In genomic region chr10:89102025-89102424, GRCm38 (mm10) we compare ENCODE assay signal across 30 mouse cellular contexts.
DNase-seq lines count a peak whose midpoint lies in the region; ATAC-seq and TF ChIP-seq lines count a peak whose summit lies in the region.
"Had no signal": no experiment of that assay in that cellular context is flagged by ENCODE, and none has a peak within 500 bp of the region (broad histone marks: within the 10 kb centered on the region; RNA-seq: fewer than 3 reads in every experiment).

No protein-coding gene starts in this region.

- no peaks in the 10 kb centered on the region for H3K9me3 ChIP-seq in neural tube, embryonic 11.5 days (ENCODE audit: control insufficient read depth, low read length)
- H3K9me3 ChIP-seq in limb, embryonic 12.5 days, result no peaks in the 10 kb centered on the region
- H3K9me3 ChIP-seq: embryonic facial prominence, embryonic 13.5 days; forebrain, embryonic 10.5 days; hindbrain, embryonic 10.5 days; kidney, embryonic 15.5 days; midbrain, embryonic 12.5 days had no signal

- no peak overlapping the region for H3K4me2 ChIP-seq in neural tube, embryonic 11.5 days (ENCODE audit: low read depth)
- 0 out of 2 replicates have a peak overlapping the region, but pooled peaks have one; percentile 11 for H3K4me2 ChIP-seq in limb, embryonic 12.5 days
- H3K4me2 ChIP-seq: embryonic facial prominence, embryonic 13.5 days; kidney, embryonic 15.5 days; midbrain, embryonic 12.5 days had no signal

- H3K4me1 ChIP-seq in neural tube, embryonic 11.5 days (ENCODE audit: control insufficient read depth, insufficient read depth, low read length), result no peaks in the 10 kb centered on the region
- H3K4me1 ChIP-seq in limb, embryonic 12.5 days (replicated peaks), result peaks cover 5% of the 10 kb centered on the region; the same call in 1 of the 2 replicates
- H3K4me1 ChIP-seq: embryonic facial prominence, embryonic 13.5 days; forebrain, embryonic 10.5 days; hindbrain, embryonic 10.5 days; kidney, embryonic 15.5 days; midbrain, embryonic 12.5 days had no signal

- H3K4me3 ChIP-seq in layer of hippocampus, adult 2 months, result no peak overlapping the region
- no peak overlapping the region for H3K4me3 ChIP-seq in neural tube, embryonic 11.5 days (ENCODE audit: low read depth, low read length)
- no peak overlapping the region for H3K4me3 ChIP-seq in limb, embryonic 12.5 days (replicated peaks)
- H3K4me3 ChIP-seq: embryonic facial prominence, embryonic 13.5 days; forebrain, embryonic 10.5 days; hindbrain, embryonic 10.5 days; kidney, embryonic 15.5 days; midbrain, embryonic 12.5 days had no signal

- no peaks in the 10 kb centered on the region for H3K36me3 ChIP-seq in neural tube, embryonic 11.5 days (ENCODE audit: control insufficient read depth, insufficient read depth, low read length)
- H3K36me3 ChIP-seq in limb, embryonic 12.5 days, result no peaks in the 10 kb centered on the region
- H3K36me3 ChIP-seq: embryonic facial prominence, embryonic 13.5 days; forebrain, embryonic 10.5 days; hindbrain, embryonic 10.5 days; kidney, embryonic 15.5 days; midbrain, embryonic 12.5 days had no signal

- no peak for DNase-seq in layer of hippocampus, adult 2 months (ENCODE audit: low spot score in 2 of 2)
- DNase-seq in layer of hippocampus, adult 18-20 months (ENCODE audit: low spot score in 2 of 2), result no peak
- peak; percentile 12 for DNase-seq in neural tube, embryonic 11.5 days (ENCODE audit: low spot score)
- DNase-seq in neural tube, embryonic 10.5 days (ENCODE audit: extremely low spot score, low spot score), result no peak
- no peak for DNase-seq in cerebellum, postnatal 10 days
- DNase-seq in cerebellum, adult 9-11 months, result no peak
- DNase-seq: adrenal gland, adult 2 months; B cell, adult 2 months; cerebellum, adult 11 months; cerebellum, adult 9-10 months; gastrocnemius, postnatal 10 days; heart, postnatal 14 days; kidney, adult 18-20 months; kidney, postnatal 25 days; liver; lung, adult 2 months; lung, postnatal 14 days; right cerebral cortex, adult 18-20 months; thymus, adult 18-20 months; thymus, postnatal 25 days had no signal

- peak overlapping the region; percentile 21 for H3K27ac ChIP-seq in layer of hippocampus, adult 2 months
- no peak overlapping the region for H3K27ac ChIP-seq in neural tube, embryonic 11.5 days (ENCODE audit: low read depth, low read length)
- H3K27ac ChIP-seq in limb, embryonic 12.5 days, result no peak overlapping the region
- H3K27ac ChIP-seq: embryonic facial prominence, embryonic 13.5 days; forebrain, embryonic 10.5 days; hindbrain, embryonic 10.5 days; kidney, embryonic 15.5 days; liver, embryonic 14.5 days; midbrain, embryonic 12.5 days; stomach, postnatal 0 days had no signal

- no peak for TF ChIP-seq CTCF in layer of hippocampus, adult 2 months (conservative IDR thresholded peaks at IDR 0.05)

- ATAC-seq in neural tube, embryonic 11.5 days (ENCODE audit: insufficient read depth, low FRiP score, low TSS enrichment), result no peak
- no peak for ATAC-seq in limb, embryonic 12.5 days (ENCODE audit: insufficient number of reproducible peaks, insufficient read depth, low FRiP score, low TSS enrichment, low read depth)
- ATAC-seq: activated CD4-positive, CD25-positive, alpha-beta regulatory T cell, adult 4 months; forebrain, embryonic 16.5 days had no signal

- WGBS in neural tube, embryonic 11.5 days, result 46% methylated on average over 7 of the region's 7 CpGs
- 26% methylated on average over 7 of the region's 7 CpGs for WGBS in limb, embryonic 12.5 days

- H3K9ac ChIP-seq in neural tube, embryonic 11.5 days (ENCODE audit: low read length), result no peak overlapping the region
- no peak overlapping the region for H3K9ac ChIP-seq in limb, embryonic 12.5 days (replicated peaks)
- H3K9ac ChIP-seq: embryonic facial prominence, embryonic 13.5 days; kidney, embryonic 15.5 days; liver, embryonic 14.5 days; midbrain, embryonic 12.5 days had no signal

- no peaks in the 10 kb centered on the region for H3K27me3 ChIP-seq in neural tube, embryonic 11.5 days (ENCODE audit: control insufficient read depth, insufficient read depth, low read length)
- H3K27me3 ChIP-seq in limb, embryonic 12.5 days, result no peaks in the 10 kb centered on the region
- H3K27me3 ChIP-seq: embryonic facial prominence, embryonic 13.5 days; kidney, embryonic 15.5 days; midbrain, embryonic 12.5 days had no signal
